Mouse (Mus musculus) activated CD4-positive, CD25-positive, alpha-beta regulatory T cell, adult 9 weeks (primary cell): ENCODE data around the gene Cenpj. TPM values are rescaled to one million over a fixed set of nuclear protein-coding genes. Genes with fewer than 3 reads are reported as not detected.

Experiments used
- polyA plus RNA-seq: library from polyadenylated mRNA; unstranded; fragments of 100-300 nt; shearing (Covaris generic); gene quantifications from one replicate; pipeline ENCODE4 v1.2.1, GENCODE M21; 2017

Gene Cenpj
- polyA plus RNA-seq, result 9.5 TPM

GRCm38 (mm10) chr14:56575416-56575815, at the start of gene Cenpj, which contains the start of gene Parp4:
Gene Cenpj, minus strand, starts transcription at chr14:56575425.
Gene Parp4, plus strand, starts transcription at chr14:56575619.

Other genes with a start within 250 kb of the Cenpj start
- gene Atp12a, start 210.4 kb downstream of the Cenpj start, polyA plus RNA-seq, result not detected
- 1.4 TPM for gene Rnf17, start 172.8 kb downstream of the Cenpj start, polyA plus RNA-seq
- 25.1 TPM for gene Parp4, start 194 bp upstream of the Cenpj start, polyA plus RNA-seq
- 60.1 TPM for gene Mphosph8, start 92.8 kb upstream of the Cenpj start, polyA plus RNA-seq
- gene Pspc1, start 202.9 kb upstream of the Cenpj start, polyA plus RNA-seq, result 14.2 TPM
- gene Zmym5, start 236.3 kb upstream of the Cenpj start, polyA plus RNA-seq, result 55.8 TPM